Mouse (Mus musculus): ENCODE results near the gene Grm8.

Gene Grm8

GRCm38 (mm10) chr6:28135001-28135401 is at the start of gene Grm8:
Gene Grm8 (minus strand): TSS chr6:28135178.
- peak; percentile 57 for DNase-seq

GRCm38 (mm10) chr6:28169851-28170539 is 35.0 kb upstream of the Grm8 start:
- DNase-seq: no peak

GRCm38 (mm10) chr6:28160399-28160798 is 25.4 kb upstream of the Grm8 start:
- no peak for DNase-seq

GRCm38 (mm10) chr6:28146445-28146844 is 11.5 kb upstream of the Grm8 start:
- no peak for DNase-seq

GRCm38 (mm10) chr6:28142332-28142731 is 7.4 kb upstream of the Grm8 start:
- DNase-seq: no peak

GRCm38 (mm10) chr6:28135411-28136233 is 644 bp upstream of the Grm8 start:
- peak; percentile 90 for DNase-seq

- DNase-seq: peak; percentile 44
These were observed 652 bp downstream of the Grm8 start for GRCm38 (mm10) chr6:28134251-28134801.

GRCm38 (mm10) chr6:28133206-28134063 is 1.5 kb downstream of the Grm8 start:
- peak; percentile 30 for DNase-seq

GRCm38 (mm10) chr6:28132056-28132455 is 2.9 kb downstream of the Grm8 start:
- no peak for DNase-seq

GRCm38 (mm10) chr6:28128871-28129270 is 6.1 kb downstream of the Grm8 start:
- no peak for DNase-seq

- DNase-seq: no peak
These were observed 19.5 kb downstream of the Grm8 start for GRCm38 (mm10) chr6:28115519-28115918.

- no peak for DNase-seq
These were observed 20.1 kb downstream of the Grm8 start for GRCm38 (mm10) chr6:28114916-28115315.

- DNase-seq: no peak
These were observed 23.4 kb downstream of the Grm8 start for GRCm38 (mm10) chr6:28111551-28111950.

- no peak for DNase-seq
These were observed 32.2 kb downstream of the Grm8 start for GRCm38 (mm10) chr6:28102608-28103316.

GRCm38 (mm10) chr6:28100001-28100400 is 35.0 kb downstream of the Grm8 start:
- no peak for DNase-seq

- no peak for DNase-seq
These were observed 42.5 kb downstream of the Grm8 start for GRCm38 (mm10) chr6:28092511-28092910.

- peak; percentile 24 for DNase-seq
These were observed 43.1 kb downstream of the Grm8 start for GRCm38 (mm10) chr6:28091836-28092235.

GRCm38 (mm10) chr6:28090981-28091380 is 44.0 kb downstream of the Grm8 start:
- no peak for DNase-seq

- DNase-seq: no peak
These were observed 59.4 kb downstream of the Grm8 start for GRCm38 (mm10) chr6:28075534-28075933.

- DNase-seq: no peak
These were observed 60.5 kb downstream of the Grm8 start for GRCm38 (mm10) chr6:28074470-28074869.

GRCm38 (mm10) chr6:28051966-28052365 is 83.0 kb downstream of the Grm8 start:
- no peak for DNase-seq

GRCm38 (mm10) chr6:28042339-28042738 is 92.6 kb downstream of the Grm8 start:
- no peak for DNase-seq

Measured in right cerebral cortex, postnatal 25 days (tissue).